Mouse (Mus musculus) ovary, adult 2 months (tissue): ENCODE results near the gene Etv1. TPM values are rescaled to one million over a fixed set of nuclear protein-coding genes. Genes with fewer than 3 reads are reported as not detected.

ENCODE experiments used
- polyA plus RNA-seq: library from polyadenylated mRNA; depleted of rRNA; stranded (reverse); fragments of >200 nt; gene quantifications from 2 replicates; pipeline ENCODE4 v1.2.3, GENCODE M21; 2012; rRNA removed

The Etv1 gene
- 1.1 and 2.6 TPM in 2 replicates for polyA plus RNA-seq

DNA sequence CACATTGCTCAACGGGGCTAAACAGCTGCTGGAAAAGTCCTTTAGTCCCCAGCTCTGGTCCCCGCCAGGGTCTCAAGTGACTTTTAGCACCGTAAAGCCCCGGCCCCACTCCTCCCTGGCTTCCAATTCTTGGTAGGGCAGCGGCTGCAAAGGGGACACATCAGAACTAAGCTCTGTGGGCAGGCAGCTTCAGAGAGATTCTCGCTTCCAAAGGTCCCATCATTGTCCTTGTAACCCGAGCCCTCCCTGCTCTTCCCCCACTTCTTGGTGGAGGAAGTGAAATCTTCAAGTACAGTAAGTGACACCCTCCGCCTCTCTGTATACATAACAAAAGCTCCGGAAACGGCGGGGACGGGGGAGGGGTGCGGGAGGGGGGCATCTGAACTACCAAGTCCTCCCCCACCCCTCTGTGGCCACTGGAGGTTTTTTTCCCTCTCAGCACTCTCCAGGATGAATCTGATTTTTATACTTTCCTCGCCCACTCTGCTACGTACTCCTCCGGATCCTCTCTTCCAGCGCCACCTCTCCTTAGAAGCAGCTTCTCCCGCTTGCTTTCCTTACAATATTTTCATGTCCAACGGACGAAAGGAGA lies at the start of gene Etv1:
TSS of gene Etv1 (plus strand) at position 195 of the 592 bp plus-strand sequence.

